Mouse (Mus musculus) thymus, postnatal 36 days (tissue): ENCODE data around the gene Hdac9.

Experiments used
- DNase-seq, 2 experiments: peaks; one replicate each; pipeline ENCODE4 v3.0.0; 2022; ENCODE audit warnings: mixed read lengths in 2 of 2

Hdac9 gene

DNA sequence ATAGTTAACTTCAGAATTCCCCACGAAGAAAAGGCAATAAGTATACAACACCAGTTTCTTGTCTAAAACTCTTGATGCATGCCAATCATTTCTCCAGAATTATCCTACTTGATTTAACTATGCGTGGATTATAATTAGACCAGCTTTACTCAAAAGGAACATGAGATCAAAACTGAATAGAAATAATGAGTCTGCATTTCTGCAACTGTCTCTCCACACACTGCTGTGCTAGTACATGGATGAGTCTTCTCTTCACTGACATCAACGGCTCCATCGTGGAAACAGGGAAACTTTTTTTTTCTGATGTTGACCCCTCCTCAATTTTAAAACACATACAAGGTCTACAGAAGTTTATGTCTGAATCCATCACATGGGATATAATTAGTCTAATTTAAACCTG is 334.4 kb downstream of the Hdac9 start:
- DNase-seq: no peak

DNA sequence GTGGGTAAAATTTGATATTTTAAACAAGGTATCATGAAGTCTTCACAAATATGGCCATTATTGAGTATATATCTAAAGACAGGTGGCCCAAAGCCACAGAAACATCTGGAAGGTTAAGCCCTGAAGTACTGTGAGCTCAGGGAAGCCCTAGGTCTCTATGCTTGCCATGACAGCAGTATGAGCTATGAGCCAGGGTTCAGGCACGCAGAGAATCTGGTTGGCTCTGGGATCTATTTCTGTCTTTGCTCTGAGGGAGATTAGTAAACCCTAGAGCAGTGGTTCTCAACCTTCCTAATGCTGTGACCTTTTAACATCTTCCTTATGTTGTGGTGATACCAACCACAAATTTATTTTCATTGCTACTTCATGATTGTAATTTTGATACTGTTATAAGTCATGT is 337.7 kb downstream of the Hdac9 start:
- no peak for DNase-seq

GRCm38 (mm10) chr12:34571069-34571468 is 345.8 kb downstream of the Hdac9 start:
- no peak for DNase-seq

GRCm38 (mm10) chr12:34569472-34569871 is 347.4 kb downstream of the Hdac9 start:
- no peak for DNase-seq

DNA sequence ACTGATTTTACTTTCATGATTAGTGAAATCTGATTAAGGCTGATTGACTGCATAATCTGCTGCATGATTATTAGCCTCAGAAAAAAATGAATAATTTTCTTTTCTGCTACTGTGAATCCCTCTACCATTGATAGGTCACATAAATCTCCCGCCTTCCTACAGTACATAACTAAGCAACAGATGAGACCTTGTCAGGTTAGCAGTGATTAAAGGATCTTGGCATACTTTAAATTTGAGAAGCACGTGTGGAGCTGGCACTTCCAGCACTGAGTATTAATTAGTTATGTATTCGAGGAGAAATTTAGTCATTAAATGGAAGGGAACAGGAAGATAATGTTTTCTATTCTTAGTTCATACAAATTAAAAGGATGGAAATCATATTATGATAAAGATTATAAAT is 347.8 kb downstream of the Hdac9 start:
- no peak for DNase-seq

DNA sequence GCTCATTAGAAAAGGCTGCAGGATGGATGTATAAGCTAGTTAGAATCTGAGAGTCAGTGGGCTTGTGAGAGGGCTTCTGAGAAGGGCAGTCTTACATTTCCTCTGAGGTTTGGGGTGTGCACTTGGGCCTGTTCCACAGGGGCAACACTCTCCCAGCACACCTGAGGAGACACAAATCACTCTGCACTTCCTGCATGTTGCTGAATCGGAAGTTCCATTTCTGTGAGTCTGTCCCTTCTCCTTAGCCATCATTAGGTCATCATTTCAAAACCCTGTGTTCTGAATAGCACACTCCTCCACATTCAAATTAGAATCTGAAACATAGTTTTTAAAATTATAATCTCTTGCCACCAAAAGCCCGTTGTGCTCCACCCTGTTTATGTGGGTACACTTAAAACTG is 354.6 kb downstream of the Hdac9 start:
- DNase-seq: no peak

- no peak for DNase-seq
These were observed 357.9 kb downstream of the Hdac9 start for GRCm38 (mm10) chr12:34559001-34559400.

GRCm38 (mm10) chr12:34554803-34555202 is 362.1 kb downstream of the Hdac9 start:
- DNase-seq: no peak

DNA sequence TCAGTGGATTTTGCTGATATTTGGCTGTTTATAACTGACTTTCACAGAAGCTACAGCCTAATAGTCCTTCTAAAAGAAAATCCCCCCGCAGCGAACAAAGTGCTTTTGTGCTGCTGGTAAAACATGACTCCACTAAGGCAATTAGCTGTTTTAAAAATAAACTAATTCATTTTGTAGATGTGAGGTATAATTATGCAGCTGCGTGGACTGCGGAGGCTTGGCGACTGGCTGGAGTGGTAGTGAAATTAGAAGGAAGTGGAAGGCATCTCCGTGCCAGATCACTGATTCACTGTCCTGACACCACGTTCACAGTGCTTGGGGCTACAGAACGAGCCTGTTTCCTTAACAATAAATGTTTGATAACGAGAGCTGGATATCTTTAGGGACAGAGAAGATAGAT is 366.6 kb downstream of the Hdac9 start:
- no peak for DNase-seq

DNA sequence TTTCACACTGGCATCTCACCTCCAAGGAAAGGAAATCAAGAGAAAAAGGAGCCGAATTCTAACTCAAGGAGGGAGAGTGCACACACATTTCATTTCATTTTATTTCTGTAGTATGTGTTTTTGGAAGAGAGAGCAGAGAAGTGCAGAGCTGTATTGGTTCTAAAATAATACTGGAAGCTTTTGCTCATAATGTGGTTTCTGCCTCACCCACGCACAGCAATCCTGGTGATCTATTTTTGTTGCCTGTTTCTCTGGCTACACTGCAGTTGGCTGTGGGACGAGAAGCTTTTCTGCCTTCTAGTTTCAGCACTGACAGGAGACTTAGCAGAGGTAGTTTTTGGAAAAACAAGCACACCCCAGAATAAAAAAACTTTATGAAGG is 387.7 kb downstream of the Hdac9 start:
- DNase-seq: no peak

- no peak for DNase-seq
These were observed 388.4 kb downstream of the Hdac9 start for GRCm38 (mm10) chr12:34528201-34529164.

- DNase-seq: no peak
These were observed 389.1 kb downstream of the Hdac9 start for GRCm38 (mm10) chr12:34527761-34528160.

GRCm38 (mm10) chr12:34521468-34521867 is 395.4 kb downstream of the Hdac9 start:
- DNase-seq: no peak

DNA sequence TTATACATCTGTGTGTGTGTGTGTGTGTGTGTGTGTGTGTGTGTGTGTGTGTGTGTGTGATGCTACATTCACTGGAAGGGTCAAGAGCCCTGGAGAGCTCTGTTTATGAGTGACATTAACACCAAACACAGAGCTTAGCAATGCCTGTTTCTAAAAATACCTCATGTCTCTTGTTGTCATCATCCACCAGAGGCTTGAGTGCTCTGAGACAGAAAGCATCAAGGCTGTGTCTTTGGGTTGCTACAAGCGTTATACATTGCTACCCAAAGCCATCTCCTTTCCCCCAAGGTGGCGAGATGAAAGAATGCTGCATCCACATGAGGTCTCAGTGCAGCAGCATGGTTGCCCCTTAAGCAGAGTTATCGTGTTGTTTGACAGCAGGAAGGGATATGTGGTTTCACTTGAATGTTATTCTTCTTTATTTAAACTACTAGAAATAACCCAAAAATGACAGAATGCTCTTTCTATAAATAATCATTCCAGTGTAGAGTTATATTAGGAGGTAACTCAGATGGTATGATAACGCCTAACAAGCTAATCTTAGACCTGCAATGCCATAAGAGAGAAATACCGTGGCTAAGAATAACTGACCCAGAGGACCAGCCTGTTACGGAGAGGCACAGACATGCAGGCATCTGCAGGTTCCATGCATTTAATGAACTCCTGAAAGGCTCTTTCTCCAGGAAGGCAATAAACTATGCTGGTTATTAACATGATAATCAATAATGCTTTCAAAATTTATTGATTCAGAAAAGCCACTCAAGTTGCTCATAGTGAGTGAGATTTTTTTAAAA is 399.9 kb downstream of the Hdac9 start:
- DNase-seq: no peak

GRCm38 (mm10) chr12:34506345-34506744 is 410.6 kb downstream of the Hdac9 start:
- DNase-seq: no peak

- DNase-seq: no peak
These were observed 417.9 kb downstream of the Hdac9 start for GRCm38 (mm10) chr12:34498751-34499626.

DNA sequence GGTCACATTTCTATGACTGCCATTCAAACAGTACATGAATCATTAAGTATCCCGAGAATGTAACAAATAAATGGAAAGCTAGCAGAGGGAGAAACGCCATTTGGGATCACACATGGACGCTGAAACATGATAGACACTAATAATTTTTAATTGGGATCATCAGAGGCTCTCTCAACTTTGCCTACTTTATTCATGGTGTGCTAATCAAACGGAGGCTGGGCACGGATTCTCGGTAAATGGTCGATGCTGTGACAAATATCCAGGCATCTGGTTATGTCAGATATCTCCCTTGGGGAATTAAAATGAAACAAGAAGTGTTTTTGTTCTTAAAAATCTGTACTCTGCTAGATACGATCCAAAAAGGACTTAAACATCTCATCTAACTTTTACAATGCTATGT is 418.6 kb downstream of the Hdac9 start:
- no peak for DNase-seq

- no peak for DNase-seq
These were observed 419.2 kb downstream of the Hdac9 start for GRCm38 (mm10) chr12:34497702-34498101.

- no peak for DNase-seq
These were observed 421.0 kb downstream of the Hdac9 start for GRCm38 (mm10) chr12:34495940-34496339.

DNA sequence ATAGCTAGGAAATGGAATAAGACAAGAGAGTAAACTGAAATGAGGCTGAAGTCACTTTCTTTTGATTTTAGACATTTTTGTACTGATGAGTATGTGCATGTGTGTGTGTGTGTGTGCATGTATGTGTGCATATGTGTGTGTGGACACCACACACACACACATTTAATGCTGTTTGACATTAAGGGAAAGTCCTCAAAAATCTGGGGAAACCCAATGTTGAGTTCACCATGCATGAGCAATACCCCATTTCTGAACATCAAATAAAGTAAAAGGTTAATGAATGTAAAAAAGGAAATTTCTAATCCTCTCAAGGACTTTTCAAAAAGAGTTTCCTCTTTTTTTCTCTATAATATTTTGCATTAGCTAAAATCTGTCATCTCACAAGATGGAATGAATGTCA is 427.3 kb downstream of the Hdac9 start:
- DNase-seq: no peak

DNA sequence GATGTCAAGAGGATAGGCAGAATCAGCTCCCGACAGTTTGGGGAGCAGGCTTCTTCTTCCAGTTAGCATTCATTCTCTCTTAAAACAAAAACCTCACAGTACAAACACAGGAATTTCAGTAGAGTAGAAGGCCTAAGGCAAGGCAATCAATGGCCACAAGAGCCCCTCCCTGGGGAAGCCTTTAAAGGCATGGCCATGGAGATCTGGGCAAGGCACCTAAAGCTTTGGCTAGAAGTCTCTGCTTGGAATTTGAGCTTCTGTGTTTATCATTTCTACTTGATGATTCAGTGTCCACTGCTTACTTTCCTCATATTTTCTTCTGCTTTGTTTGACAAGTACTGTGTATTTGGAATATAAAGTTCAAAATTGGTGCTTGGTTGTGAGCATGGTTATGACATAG is 429.2 kb downstream of the Hdac9 start:
- no peak for DNase-seq

- no peak for DNase-seq
These were observed 429.9 kb downstream of the Hdac9 start for GRCm38 (mm10) chr12:34487021-34487420.

GRCm38 (mm10) chr12:34486016-34486415 is 430.9 kb downstream of the Hdac9 start:
- DNase-seq: no peak
